Comparison of ENCODE assay signal across 25 mouse cellular contexts in the genomic region with DNA sequence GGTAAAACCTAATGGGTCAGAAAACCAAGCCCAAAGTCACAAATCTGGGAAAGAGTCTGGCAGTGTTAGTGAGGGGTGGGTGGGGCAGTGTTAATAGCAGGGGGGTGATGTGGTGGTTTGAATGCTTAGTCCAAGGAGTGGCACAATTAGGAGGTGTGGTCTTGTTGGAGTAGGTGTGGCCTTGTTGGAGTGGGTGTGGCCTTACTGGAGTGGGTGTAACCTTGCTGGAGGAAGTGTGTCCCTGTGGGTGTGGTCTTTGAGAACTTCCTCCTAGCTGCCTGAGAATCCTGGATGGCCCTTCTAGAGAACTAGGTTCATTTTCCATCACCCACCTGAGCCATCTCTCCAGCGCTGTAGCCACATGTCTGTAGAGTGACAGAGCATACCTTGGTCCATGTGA. TPM values are rescaled to one million over a fixed set of nuclear protein-coding genes. Genes with fewer than 3 reads are reported as not detected.
DNase-seq lines count a peak whose midpoint lies in the region; ATAC-seq and TF ChIP-seq lines count a peak whose summit lies in the region.
"Had no signal": no experiment of that assay in that cellular context is flagged by ENCODE, and none has a peak within 500 bp of the region (broad histone marks: within the 10 kb centered on the region; RNA-seq: fewer than 3 reads in every experiment).

No protein-coding gene starts in this region.

- H3K27ac ChIP-seq in kidney, embryonic 15.5 days: no peak overlapping the region; the same call in 1 of the 2 replicates
- no peak overlapping the region for H3K27ac ChIP-seq in ES-E14 (ENCODE audit: insufficient read depth, low read depth, low read length, poor library complexity, severe bottlenecking)
- H3K27ac ChIP-seq in liver, embryonic 12.5 days: no peak overlapping the region
- H3K27ac ChIP-seq in stomach, embryonic 15.5 days: no peak overlapping the region
- no peak overlapping the region for H3K27ac ChIP-seq in heart, embryonic 11.5 days (ENCODE audit: low read depth, low read length)
- H3K27ac ChIP-seq: embryonic facial prominence, embryonic 12.5 days; forebrain, embryonic 15.5 days; heart, adult 2 months; hindbrain, embryonic 12.5 days; macrophage; neural tube, embryonic 15.5 days had no signal

- WGBS in kidney, embryonic 15.5 days: 92% methylated on average over 1 of the region's 1 CpGs
- WGBS in liver, embryonic 12.5 days (ENCODE audit: insufficient replicate concordance): 89% methylated on average over 1 of the region's 1 CpGs
- WGBS in stomach, embryonic 15.5 days: 100% methylated on average over 1 of the region's 1 CpGs
- 78% methylated on average over 1 of the region's 1 CpGs for WGBS in heart, embryonic 11.5 days (ENCODE audit: insufficient replicate concordance)

- H3K4me1 ChIP-seq in kidney, embryonic 15.5 days: peaks cover 6% of the 10 kb centered on the region
- peaks cover 7 to 11% of the 10 kb centered on the region in 2 experiments; a peak in 3 of 4 replicates for H3K4me1 ChIP-seq in ES-E14 (ENCODE audit: control insufficient read depth in 2 of 2, insufficient read depth in 2 of 2, low read length in 2 of 2, poor library complexity in 1 of 2)
- H3K4me1 ChIP-seq in liver, embryonic 12.5 days: peaks cover 7% of the 10 kb centered on the region; the same call in 1 of the 2 replicates
- H3K4me1 ChIP-seq in stomach, embryonic 15.5 days: no peaks in the 10 kb centered on the region
- no peaks in the 10 kb centered on the region for H3K4me1 ChIP-seq in heart, embryonic 11.5 days (ENCODE audit: control insufficient read depth, insufficient read depth, low read length)

- in situ Hi-C loops in ES-E14 (cut with MboI; ENCODE audit: low sequenced_read_pairs in 2 of 2, unreplicated experiment in 2 of 2): no loop called here

- H3K9me3 ChIP-seq in kidney, embryonic 15.5 days (replicated peaks): no peaks in the 10 kb centered on the region
- H3K9me3 ChIP-seq in ES-E14 (ENCODE audit: control insufficient read depth, insufficient read depth, low read depth, low read length): no peaks in the 10 kb centered on the region
- H3K9me3 ChIP-seq in liver, embryonic 12.5 days (replicated peaks): no peaks in the 10 kb centered on the region
- H3K9me3 ChIP-seq in stomach, embryonic 15.5 days: no peaks in the 10 kb centered on the region
- H3K9me3 ChIP-seq in heart, embryonic 11.5 days (replicated peaks; ENCODE audit: control insufficient read depth, low read length): no peaks in the 10 kb centered on the region
- H3K9me3 ChIP-seq: embryonic facial prominence, embryonic 12.5 days; forebrain, embryonic 15.5 days; hindbrain, embryonic 12.5 days; neural tube, embryonic 15.5 days had no signal

- H3K9ac ChIP-seq in kidney, embryonic 15.5 days: no peak overlapping the region
- H3K9ac ChIP-seq in ES-E14 (ENCODE audit: insufficient read depth, low read depth, low read length, poor library complexity, severe bottlenecking): no peak overlapping the region
- no peak overlapping the region for H3K9ac ChIP-seq in liver, embryonic 12.5 days
- H3K9ac ChIP-seq in stomach, embryonic 15.5 days: no peak overlapping the region
- no peak overlapping the region for H3K9ac ChIP-seq in heart, embryonic 11.5 days (ENCODE audit: low read depth, low read length)
- H3K9ac ChIP-seq: embryonic facial prominence, embryonic 12.5 days; forebrain, embryonic 15.5 days; hindbrain, embryonic 12.5 days; neural tube, embryonic 15.5 days had no signal

- ATAC-seq in kidney, embryonic 15.5 days (replicated peaks; ENCODE audit: low FRiP score): peak; percentile 70
- ATAC-seq in liver, embryonic 12.5 days: 0 out of 2 replicates have a peak, but pooled peaks have one; percentile 47
- ATAC-seq in stomach, embryonic 15.5 days (ENCODE audit: insufficient read depth, low FRiP score, low read depth): 0 out of 2 replicates have a peak, but pooled peaks have one; percentile 53
- ATAC-seq in heart, embryonic 11.5 days (replicated peaks; ENCODE audit: insufficient number of reproducible peaks, low FRiP score, low TSS enrichment): no peak
- ATAC-seq: forebrain, embryonic 15.5 days had no signal

- H3K27me3 ChIP-seq in kidney, embryonic 15.5 days: no peaks in the 10 kb centered on the region
- H3K27me3 ChIP-seq in liver, embryonic 12.5 days (replicated peaks): no peaks in the 10 kb centered on the region
- no peaks in the 10 kb centered on the region for H3K27me3 ChIP-seq in stomach, embryonic 15.5 days (replicated peaks)
- no peaks in the 10 kb centered on the region for H3K27me3 ChIP-seq in heart, embryonic 11.5 days (ENCODE audit: control insufficient read depth, insufficient read depth, low read length)
- H3K27me3 ChIP-seq: embryonic facial prominence, embryonic 12.5 days; forebrain, embryonic 15.5 days; hindbrain, embryonic 12.5 days; neural tube, embryonic 15.5 days had no signal

- no peak overlapping the region for H3K4me2 ChIP-seq in kidney, embryonic 15.5 days
- no peak overlapping the region for H3K4me2 ChIP-seq in liver, embryonic 12.5 days
- H3K4me2 ChIP-seq in stomach, embryonic 15.5 days: no peak overlapping the region
- H3K4me2 ChIP-seq in heart, embryonic 11.5 days: no peak overlapping the region
- H3K4me2 ChIP-seq: embryonic facial prominence, embryonic 12.5 days; forebrain, embryonic 15.5 days; hindbrain, embryonic 12.5 days; neural tube, embryonic 15.5 days had no signal

- no peaks in the 10 kb centered on the region for H3K36me3 ChIP-seq in kidney, embryonic 15.5 days
- H3K36me3 ChIP-seq in ES-E14 (ENCODE audit: control insufficient read depth, insufficient read depth, low read length, poor library complexity, severe bottlenecking): no peaks in the 10 kb centered on the region
- no peaks in the 10 kb centered on the region for H3K36me3 ChIP-seq in liver, embryonic 12.5 days
- no peaks in the 10 kb centered on the region for H3K36me3 ChIP-seq in stomach, embryonic 15.5 days
- no peaks in the 10 kb centered on the region for H3K36me3 ChIP-seq in heart, embryonic 11.5 days (ENCODE audit: control insufficient read depth, insufficient read depth, low read length)
- H3K36me3 ChIP-seq: embryonic facial prominence, embryonic 12.5 days; forebrain, embryonic 15.5 days; hindbrain, embryonic 12.5 days; neural tube, embryonic 15.5 days had no signal

- H3K4me3 ChIP-seq in kidney, embryonic 15.5 days (replicated peaks): no peak overlapping the region
- peak overlapping the region in 1 of 2 experiments; percentile 37; a peak in 1 of 4 replicates for H3K4me3 ChIP-seq in ES-E14 (ENCODE audit: insufficient read depth in 1 of 2, low read depth in 1 of 2, low read length in 2 of 2, poor library complexity in 1 of 2, severe bottlenecking in 1 of 2)
- H3K4me3 ChIP-seq in liver, embryonic 12.5 days: no peak overlapping the region
- no peak overlapping the region for H3K4me3 ChIP-seq in stomach, embryonic 15.5 days (replicated peaks)
- H3K4me3 ChIP-seq in heart, embryonic 11.5 days (ENCODE audit: low read depth, low read length): no peak overlapping the region
- H3K4me3 ChIP-seq: embryonic facial prominence, embryonic 12.5 days; forebrain, embryonic 15.5 days; heart, adult 2 months; hindbrain, embryonic 12.5 days; myocyte; neural tube, embryonic 15.5 days had no signal

- DNase-seq in kidney, adult 9 months: no peak
- peak; percentile 74 for DNase-seq in ES-E14 (ENCODE audit: low read depth, low spot score)
- no peak for DNase-seq in adrenal gland, postnatal 25 days
- DNase-seq: adrenal gland, adult 8-10 months; cerebellum, adult 8-10 months; heart, adult 2 months; lung, adult 2 months; midbrain, embryonic 14.5 days; right cerebral cortex, postnatal 4 days; thymus, postnatal 4 days had no signal

TF ChIP-seq in ES-E14, 5 proteins besides CTCF, POLR2A, EP300 and RAD21:
- no peak for TF ChIP-seq ZC3H11A (IDR thresholded peaks at IDR 0.05; ENCODE audit: borderline replicate concordance, low read depth, low read length)
- TF ChIP-seq HCFC1 (IDR thresholded peaks at IDR 0.05; ENCODE audit: borderline replicate concordance, insufficient read depth, low read length): no peak
- TF ChIP-seq MAFK (IDR thresholded peaks at IDR 0.05; ENCODE audit: insufficient read depth, low read depth, low read length): no peak
- TF ChIP-seq CHD2 (IDR thresholded peaks at IDR 0.05; ENCODE audit: low read depth, low read length): no peak
- TF ChIP-seq ZNF384 (IDR thresholded peaks at IDR 0.05; ENCODE audit: low read depth, low read length): no peak

RNA-seq across cellular contexts. Expression of gene Anapc15-ps, which starts 16.6 kb away (rescaled TPM):
- 0.47 TPM in 1 of 2 replicates, not detected in the other for polyA plus RNA-seq in kidney, embryonic 15.5 days (2015; fragmentation: Nextera tagmentation; extraction: Ambion mirVana)
- total RNA-seq in ES-E14 (2012; rRNA removed): not detected in 2 replicates
- not detected in 2 replicates for polyA plus RNA-seq in liver, embryonic 12.5 days (2016; fragmentation: Nextera tagmentation; extraction: Ambion mirVana)
- 0.40 TPM in 1 of 2 replicates, not detected in the other for polyA plus RNA-seq in stomach, embryonic 15.5 days (2015; fragmentation: Nextera tagmentation; extraction: Ambion mirVana)
- total RNA-seq in adrenal gland, postnatal 25 days (2021): not detected in 2 replicates
- not detected in 2 replicates for polyA plus RNA-seq in heart, embryonic 11.5 days (2014; fragmentation: Nextera tagmentation; extraction: Ambion mirVana)
- total RNA-seq: heart, adult 2 months; layer of hippocampus, adult 18-20 months had no signal
- polyA plus RNA-seq: cortical plate, adult 2 months; embryonic facial prominence, embryonic 12.5 days; forebrain, embryonic 15.5 days; heart, adult 2 months; heart, postnatal 0 days; hindbrain, embryonic 12.5 days; intestine, embryonic 14.5 days; limb, embryonic 11.5 days; lung, adult 2 months; midbrain, embryonic 14.5 days; neural tube, embryonic 15.5 days had no signal
